Mouse (Mus musculus) layer of hippocampus, postnatal 36 days (tissue): Measurements from ENCODE around the gene Klrb1c. TPM values are rescaled to one million over a fixed set of nuclear protein-coding genes. Genes with fewer than 3 reads are reported as not detected.
"Not testable (repeated sequence)": the region's sequence is repeated elsewhere in the genome, so short reads cannot be mapped to it uniquely, and the experiment has no call there.

ENCODE experiments used
- DNase-seq, 2 experiments: peaks; one replicate each; pipeline ENCODE4 v3.0.0; 2022
- total RNA-seq, 2 experiments: library from RNA; stranded (reverse); gene quantifications; 2 replicates each; pipeline ENCODE4 v1.2.3; 2021

The Klrb1c gene
- total RNA-seq, 2 experiments from 2014 or later: not detected

DNA sequence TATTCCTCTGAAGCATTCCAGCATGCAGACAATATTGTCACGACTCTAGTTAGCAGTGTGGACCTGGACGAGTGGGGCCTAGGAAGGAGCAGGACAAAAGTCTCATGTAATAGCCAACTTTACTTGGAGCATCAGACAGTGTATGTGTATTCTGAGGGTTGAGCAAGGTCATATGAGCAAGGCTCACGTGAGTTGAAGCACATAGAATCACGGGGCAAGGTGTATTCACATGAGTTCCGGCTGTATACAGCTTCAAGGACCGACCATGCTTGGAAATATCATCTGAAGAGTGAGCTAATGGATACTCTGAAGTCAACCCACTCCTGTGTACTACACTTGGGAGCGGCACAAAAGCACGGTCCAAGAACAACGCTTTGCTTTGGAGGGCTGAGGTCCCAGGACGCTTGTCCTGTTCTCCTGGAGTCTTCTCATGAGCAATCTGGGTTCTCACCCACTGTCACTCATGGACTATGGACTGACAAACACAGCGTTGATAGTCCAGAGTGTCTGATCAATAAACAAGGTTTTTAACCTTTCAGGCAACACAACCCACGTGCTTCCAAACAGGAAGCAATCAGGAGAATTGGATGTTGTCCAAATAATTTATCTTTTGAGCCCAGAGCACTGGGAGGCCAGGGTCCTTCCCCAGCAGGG lies 34.1 kb downstream of the Klrb1c start:
- not testable (repeated sequence) for DNase-seq

DNA sequence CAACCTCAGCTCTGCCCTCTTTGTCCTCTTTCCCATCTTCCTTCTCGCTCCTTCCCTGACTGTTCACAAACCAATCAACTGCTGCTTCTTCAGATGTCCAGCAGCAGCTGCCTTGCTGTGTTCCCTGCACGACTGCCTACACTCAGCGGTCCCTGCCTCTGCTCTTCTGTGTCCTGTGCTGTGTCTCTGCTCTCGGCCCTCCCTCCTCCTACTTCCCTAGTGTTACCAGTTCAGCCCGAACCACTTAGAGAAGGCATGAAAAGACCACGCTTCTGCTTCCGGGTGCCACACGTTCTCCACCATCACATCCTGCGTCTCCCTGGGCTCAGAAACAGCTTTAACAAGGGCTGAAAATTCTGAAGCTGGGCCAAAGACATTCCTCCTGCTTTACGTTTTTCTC lies 34.8 kb downstream of the Klrb1c start:
- DNase-seq: not testable (repeated sequence)

DNA sequence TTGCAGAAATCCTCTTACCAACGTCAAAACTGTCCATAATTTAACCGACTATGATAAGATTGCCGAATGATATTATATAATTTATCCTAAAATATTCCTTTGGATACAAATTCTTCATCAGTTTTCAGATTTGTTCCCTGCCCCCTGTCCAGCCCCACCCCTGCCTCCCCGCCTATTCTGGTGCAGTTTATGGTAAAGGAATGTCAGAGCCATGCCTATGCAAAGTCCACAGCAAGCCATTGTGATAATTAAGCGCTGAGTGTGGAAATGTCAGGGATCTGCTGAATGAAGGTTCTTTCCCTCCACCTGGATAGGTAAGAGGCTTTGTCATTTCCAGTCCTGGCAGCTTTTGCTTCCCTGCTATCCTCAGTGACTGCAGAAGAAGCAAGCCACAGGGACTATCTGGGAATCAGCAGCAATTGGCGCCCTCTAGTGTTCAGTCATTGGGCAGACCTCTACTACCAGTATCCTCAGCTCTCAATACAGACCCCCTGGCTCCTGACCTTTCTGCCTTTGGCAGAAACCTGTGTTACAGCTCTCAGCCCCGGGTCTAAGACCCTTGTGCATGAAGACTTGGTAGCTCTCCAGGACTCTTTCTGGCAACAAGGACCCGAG lies 35.3 kb downstream of the Klrb1c start:
- peak; percentile 79 to 80 for DNase-seq

DNA sequence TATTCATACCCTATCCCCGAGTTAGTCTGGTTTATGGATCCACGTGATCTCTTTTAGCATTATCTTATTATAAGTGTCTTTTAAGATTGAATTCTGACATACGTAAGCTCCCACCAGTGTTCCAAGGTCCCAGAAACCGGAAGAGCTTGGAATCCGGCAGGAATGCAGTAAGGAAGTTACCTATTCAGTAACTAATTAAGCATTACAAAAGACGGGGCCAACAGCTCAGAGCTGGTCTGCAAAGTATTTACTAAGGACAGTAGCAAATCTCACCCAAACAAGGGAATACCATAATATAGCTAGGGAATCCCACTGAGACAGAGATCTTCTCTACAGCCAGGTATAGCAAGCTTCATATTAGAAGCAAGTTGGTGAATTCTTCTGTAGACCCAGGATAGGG lies 42.0 kb downstream of the Klrb1c start:
- DNase-seq: not testable (repeated sequence)

DNA sequence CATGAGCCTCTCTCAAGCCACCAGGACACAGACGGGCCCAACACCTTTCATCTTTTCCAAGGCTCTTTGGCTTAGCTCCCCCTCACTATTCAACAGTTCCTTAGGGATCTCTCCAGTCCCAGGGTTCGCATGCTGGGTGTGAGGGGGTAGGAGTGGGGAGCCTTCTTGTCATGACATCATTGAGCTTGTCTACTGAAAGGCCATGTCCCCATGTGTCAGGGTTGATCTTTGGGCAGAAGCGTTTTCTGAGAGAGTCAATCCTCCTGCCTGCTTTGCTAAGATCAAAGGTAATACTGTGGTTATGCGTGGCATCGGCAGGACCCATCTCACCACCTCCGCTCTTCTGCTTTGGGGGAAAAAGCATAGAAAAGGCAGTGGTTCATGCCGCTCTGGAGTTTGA lies 51.6 kb downstream of the Klrb1c start:
- no peak for DNase-seq

DNA sequence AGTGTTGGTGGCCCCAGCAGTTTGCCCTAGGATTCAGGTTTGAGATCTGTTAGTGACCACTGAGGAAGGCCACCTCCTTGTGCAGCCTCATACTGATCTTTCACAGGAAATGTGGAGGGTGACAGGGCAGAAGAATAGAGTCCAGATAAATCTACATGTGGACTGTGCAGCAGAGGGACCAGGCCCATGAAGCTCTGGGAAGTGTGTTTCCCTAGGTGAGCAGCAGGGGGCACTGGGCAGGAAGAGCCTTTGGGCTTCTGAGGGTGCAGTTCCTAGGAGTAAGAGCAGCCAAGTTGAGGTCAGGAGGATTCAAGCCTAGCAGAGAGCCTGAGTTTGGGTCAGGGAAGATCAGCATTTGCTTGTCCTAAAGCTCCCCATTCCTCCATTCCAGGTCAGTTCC lies 52.9 kb downstream of the Klrb1c start:
- DNase-seq: no peak

DNA sequence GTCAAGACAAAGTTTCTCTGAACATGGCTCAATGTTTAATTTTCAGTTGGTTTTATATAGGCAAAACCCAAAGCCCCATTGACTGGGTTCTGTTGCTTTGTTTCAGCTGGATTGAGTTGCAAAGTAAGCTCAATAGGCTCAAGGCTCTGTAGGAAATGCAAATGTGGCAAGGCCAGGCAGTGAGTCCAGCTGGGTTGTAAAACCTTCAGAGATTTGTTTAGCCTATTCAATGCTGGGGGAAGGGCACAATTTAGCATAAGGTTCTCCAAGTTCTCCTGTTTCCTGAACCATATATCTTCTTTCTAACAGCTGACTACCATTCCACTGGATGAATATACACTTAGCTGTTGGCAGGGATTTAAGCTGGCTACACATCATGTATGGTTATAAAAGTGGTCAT lies 54.1 kb downstream of the Klrb1c start:
- DNase-seq: no peak

DNA sequence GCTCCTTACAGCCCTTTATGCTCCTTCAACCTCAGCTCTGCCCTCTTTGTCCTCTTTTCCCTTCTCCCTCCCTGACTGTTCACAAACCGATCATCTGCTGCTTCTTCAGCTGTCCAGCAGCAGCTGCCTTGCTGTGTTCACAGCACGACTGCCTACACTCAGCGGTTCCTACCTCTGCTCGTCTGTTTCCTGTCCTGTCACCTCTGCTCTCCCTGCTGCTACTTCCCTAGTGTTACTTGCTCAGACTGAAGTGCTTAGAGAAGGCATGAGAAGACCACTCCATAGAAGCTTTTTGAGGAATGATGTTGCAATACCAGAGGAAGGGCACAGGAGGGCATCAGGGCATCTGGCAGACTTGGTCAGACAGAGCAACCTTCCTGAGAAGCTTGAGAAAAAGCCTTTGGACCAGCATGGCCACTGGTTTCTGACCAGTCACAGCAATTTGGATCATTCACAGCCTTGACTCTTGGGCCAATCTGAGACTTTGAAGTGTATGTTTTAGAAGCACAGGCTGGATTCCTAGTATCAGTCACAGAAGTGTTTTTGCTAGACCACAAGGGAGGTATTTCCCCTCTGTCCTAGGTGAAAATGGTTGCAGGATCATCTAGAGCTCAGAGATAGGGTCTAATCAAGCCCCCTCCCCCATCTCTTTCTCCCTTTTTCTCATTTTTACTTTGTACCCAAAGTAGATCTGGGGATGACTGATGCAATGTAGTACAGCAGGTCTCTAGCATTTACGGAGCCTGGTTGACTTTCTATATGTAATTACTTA lies 54.9 kb downstream of the Klrb1c start:
- no peak for DNase-seq

DNA sequence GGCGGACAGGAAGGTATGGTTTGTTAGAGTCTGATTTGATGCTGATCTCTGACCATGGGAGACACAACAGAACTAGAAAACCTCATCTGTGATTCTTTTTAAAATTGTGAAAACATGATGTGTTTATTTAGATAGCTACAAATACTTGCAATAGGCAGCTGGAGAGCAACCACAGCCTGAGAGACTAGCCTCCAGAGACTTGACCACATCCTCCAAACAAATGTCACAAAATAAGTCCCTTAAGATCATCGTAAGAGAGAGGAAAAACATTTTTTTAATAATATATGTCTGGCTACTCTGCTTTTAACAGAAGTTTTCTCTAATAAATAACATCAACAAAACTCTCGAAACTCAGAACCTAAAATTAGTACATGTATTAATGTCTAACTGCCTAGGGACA lies 57.0 kb downstream of the Klrb1c start:
- no peak for DNase-seq

Other genes starting within 250 kb of the Klrb1c start
- 10 to 100 TPM; 12.1 to 13.3 TPM for gene A2ml1, start 207.6 kb downstream of the Klrb1c start, total RNA-seq
- not detected for gene Klrb1a, start 165.7 kb downstream of the Klrb1c start, total RNA-seq
- gene Clec2h, start 126.8 kb downstream of the Klrb1c start, total RNA-seq: not detected
- gene Klrb1, start 66.2 kb downstream of the Klrb1c start, total RNA-seq: under 1 TPM; 0.46 to 0.62 TPM
- gene Gm44511, start 37.1 kb upstream of the Klrb1c start, total RNA-seq: not detected
- gene Klrb1b, start 37.1 kb upstream of the Klrb1c start, total RNA-seq: not detected
- not detected for gene Clec2i, start 98.4 kb upstream of the Klrb1c start, total RNA-seq
- 1 to 10 TPM; 2.1 to 2.2 TPM for gene BC035044, start 101.9 kb upstream of the Klrb1c start, total RNA-seq
- gene Clec2g, start 145.2 kb upstream of the Klrb1c start, total RNA-seq: 1 to 10 TPM in 1 of 2 experiments, under 1 TPM in 1; 0.50 to 1.3 TPM